Mouse (Mus musculus) layer of hippocampus, postnatal 14 days (tissue): ENCODE measurements around the gene Fam122a. TPM values are rescaled to one million over a fixed set of nuclear protein-coding genes. Genes with fewer than 3 reads are reported as not detected.

ENCODE experiments used
- DNase-seq, 2 experiments: peaks; one replicate each; pipeline ENCODE4 v3.0.0; 2021 to 2022; ENCODE audit warnings: low spot score in 2 of 2, mixed read lengths in 1 of 2
- total RNA-seq, 2 experiments: library from RNA; stranded (reverse); gene quantifications; 2 replicates each; pipeline ENCODE4 v1.2.3; 2021

The Fam122a gene
- total RNA-seq, 2 experiments from 2014 or later: 34.2 to 34.4 TPM

DNA sequence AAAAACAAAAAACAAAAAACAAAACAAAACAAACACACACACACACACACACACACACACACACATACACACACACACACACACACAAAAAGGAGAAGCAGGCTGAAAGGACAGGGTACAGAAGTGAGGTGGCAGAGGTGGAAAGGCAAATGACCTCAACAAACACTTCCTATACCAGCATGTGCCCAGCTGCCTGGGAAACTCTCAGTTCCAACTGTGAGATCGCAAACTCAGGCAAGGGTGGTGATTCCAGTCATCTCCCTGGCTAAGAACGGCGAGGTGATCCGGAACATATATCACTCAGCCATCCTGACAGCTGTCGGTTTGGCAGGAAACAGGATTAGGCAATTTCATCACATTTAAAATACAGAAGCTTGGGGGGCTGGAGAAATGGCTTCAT lies 44.7 kb downstream of the Fam122a start:
- no peak for DNase-seq

DNA sequence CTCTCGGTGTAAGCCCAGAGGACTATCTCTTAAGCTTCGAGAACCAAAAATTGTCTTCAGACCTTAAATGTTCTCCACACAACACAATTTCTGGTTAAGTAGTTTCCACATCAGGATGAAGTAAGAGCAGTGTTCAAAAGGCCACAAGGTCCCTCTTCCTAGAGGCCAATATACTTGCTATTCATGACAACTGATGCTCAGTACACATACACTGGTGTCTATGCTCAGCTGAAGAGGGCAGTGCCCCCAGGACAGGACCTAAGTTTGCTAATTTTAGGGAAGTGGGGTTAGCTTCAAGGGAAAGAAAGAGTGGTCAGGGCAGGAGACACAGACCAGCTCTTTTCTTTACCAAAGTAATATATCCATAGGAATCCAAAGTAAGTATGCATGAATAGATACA lies 45.8 kb downstream of the Fam122a start:
- no peak for DNase-seq

- no peak for DNase-seq
These were observed 49.1 kb downstream of the Fam122a start for GRCm38 (mm10) chr19:24428011-24428410.

DNA sequence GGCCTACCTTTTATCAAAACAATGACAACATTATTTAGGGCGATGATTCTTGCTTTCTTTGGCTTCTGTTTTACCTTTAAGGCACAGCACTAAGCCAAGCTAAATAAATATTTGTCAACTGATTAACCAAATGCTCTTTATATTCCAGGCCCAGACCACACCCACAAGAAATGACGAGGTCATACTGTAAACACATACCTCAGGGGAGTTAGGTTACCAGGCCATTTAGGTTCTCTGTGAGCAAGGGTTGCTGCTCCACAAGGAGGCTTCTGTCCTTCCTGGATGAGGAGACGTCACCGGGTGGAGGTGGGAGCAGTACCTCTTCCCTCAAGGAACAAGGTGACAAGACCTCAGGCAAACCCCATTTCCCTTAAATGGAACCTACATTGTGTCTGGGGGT lies 49.9 kb downstream of the Fam122a start:
- DNase-seq: no peak

DNA sequence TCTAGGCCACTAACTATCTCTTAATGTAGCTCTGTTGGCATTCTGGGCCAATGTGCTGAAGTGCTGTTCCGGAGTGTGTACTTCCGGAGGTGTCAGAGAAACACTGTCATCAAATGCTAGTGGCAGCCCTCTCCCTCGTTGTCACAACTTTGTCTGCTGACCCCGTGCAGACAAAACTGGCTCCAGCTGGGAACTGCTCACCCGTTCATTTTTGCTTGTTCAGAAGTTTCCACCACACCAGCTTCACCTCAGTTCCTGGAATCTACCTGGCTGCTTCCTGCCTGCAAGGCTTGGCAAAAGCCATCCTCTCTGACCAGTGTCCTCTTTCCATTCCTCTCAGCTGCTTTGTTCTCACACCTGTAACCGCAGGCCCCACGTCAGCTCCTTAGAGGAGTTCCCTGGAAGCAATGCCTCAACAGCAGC lies 50.4 kb downstream of the Fam122a start:
- no peak for DNase-seq

Other genes with a start within 250 kb of the Fam122a start
- gene Fxn, start 196.8 kb downstream of the Fam122a start, total RNA-seq: 1 to 10 TPM; 8.3 to 8.8 TPM
- 10 to 100 TPM; 37.0 to 40.3 TPM for gene Pip5k1b, start 78.5 kb upstream of the Fam122a start, total RNA-seq
- 1 to 10 TPM in 1 of 2 experiments, under 1 TPM in 1; 0.52 to 1.2 TPM for gene Tmem252, start 196.7 kb upstream of the Fam122a start, total RNA-seq